Mouse (Mus musculus): ENCODE measurements around the gene Kat6b. TPM values are rescaled to one million over a fixed set of nuclear protein-coding genes. Genes with fewer than 3 reads are reported as not detected.

Kat6b gene
- total and polyA plus RNA-seq, 3 experiments = 2.3 to 10.9 (median 8.0) TPM

DNA sequence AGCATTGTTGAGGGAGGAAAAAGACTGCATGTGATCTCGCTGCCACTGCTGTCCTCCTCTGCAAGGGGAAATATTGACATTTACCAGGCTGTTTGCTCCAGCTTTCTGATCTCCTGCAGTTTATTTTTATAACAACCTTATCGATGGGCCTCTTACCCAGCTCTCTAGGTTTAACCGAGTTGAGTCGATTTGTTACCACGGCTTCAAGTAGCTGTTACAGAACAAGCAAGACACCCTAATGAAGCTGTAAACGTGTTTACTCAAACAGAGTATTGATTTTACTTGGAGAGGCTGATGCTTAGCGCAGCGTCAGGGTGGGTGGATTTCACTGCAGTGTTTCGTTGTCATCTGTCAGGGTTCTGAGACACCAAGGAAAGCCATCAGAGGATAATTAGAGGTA lies 46.5 kb upstream of the Kat6b start:
- Histone ChIP-seq H3K4me2 (ENCODE audit: insufficient read depth, low read depth, poor library complexity, severe bottlenecking) (no peak overlapping the region), H3K9me3 (replicated peaks; ENCODE audit: low read length) (no peaks in the 10 kb centered on the region), H3K4me3 (replicated peaks in 1 of 3; ENCODE audit: low read depth in 2 of 3, low read length in 2 of 3, poor library complexity in 1 of 3) (no peak overlapping the region), H3K4me1 (ENCODE audit: control insufficient read depth in 1 of 2, insufficient read depth in 2 of 2) (peaks cover 0 to 8% of the 10 kb centered on the region in 2 experiments; a peak in 2 of 4 replicates), H3K27me3 (replicated peaks) (no peaks in the 10 kb centered on the region), H3K79me2 (replicated peaks; ENCODE audit: control insufficient read depth, extremely low read depth, insufficient read depth, poor library complexity, severe bottlenecking) (no peaks in the 10 kb centered on the region), H3K36me3 (replicated peaks in 1 of 2; ENCODE audit: control insufficient read depth in 1 of 2, insufficient read depth in 1 of 2, low read length in 1 of 2) (peaks cover 0 to 4% of the 10 kb centered on the region in 2 experiments), H3K27ac (ENCODE audit: insufficient read depth, low read depth) (no peak overlapping the region), H3K9ac (ENCODE audit: insufficient read depth, low read depth) (no peak overlapping the region)
- dilution Hi-C loops (cut with MboI; ENCODE audit: extremely low pct_ligation_motif_present, extremely low pct_unique_long_range_greater_than_20kb, low sequenced_read_pairs) = no loop called here
- TF ChIP-seq CTCF (conservative IDR thresholded peaks at IDR 0.05 in 1 of 2, IDR thresholded peaks at IDR 0.05 in 1 of 2; ENCODE audit: low read depth in 2 of 2, low read length in 2 of 2) (no peak), SMC3 (IDR thresholded peaks at IDR 0.05; ENCODE audit: low read depth, low read length) (no peak)
- in situ Hi-C loops (cut with MboI; ENCODE audit: low pct_ligation_motif_present, low pct_unique_long_range_greater_than_20kb, low sequenced_read_pairs) = loop anchor here (10.0 kb wide), 1 partner anchor 50 kb away; no protein-coding TSS in a partner anchor
- no peak for DNase-seq (ENCODE audit: extremely low read depth)

DNA sequence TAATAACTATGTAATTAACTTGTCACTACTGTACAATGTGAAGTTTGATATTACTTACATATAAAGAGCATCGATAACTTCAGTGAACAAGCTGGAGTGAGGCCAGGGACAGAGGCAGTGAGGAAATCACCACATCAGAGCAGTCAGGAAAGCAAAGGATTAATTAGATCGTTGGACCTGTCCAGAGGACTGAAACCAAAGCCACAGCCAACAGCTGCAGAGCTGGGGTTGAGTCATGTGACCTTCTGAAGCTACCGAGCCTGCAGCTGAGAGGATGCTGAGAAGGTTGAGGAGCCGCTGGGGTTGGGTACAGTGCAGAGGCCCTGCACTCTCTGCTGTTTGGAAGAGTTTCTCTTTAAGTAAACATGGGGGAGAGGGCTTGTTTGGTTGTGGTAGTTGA lies 41.4 kb upstream of the Kat6b start:
- Histone ChIP-seq H3K36me3 (replicated peaks in 1 of 2; ENCODE audit: control insufficient read depth in 1 of 2, insufficient read depth in 1 of 2, low read length in 1 of 2) (peaks cover 0 to 5% of the 10 kb centered on the region in 2 experiments), H3K4me3 (replicated peaks in 1 of 3; ENCODE audit: low read depth in 2 of 3, low read length in 2 of 3, poor library complexity in 1 of 3) (no peak overlapping the region), H3K79me2 (replicated peaks; ENCODE audit: control insufficient read depth, extremely low read depth, insufficient read depth, poor library complexity, severe bottlenecking) (no peaks in the 10 kb centered on the region), H3K9ac (ENCODE audit: insufficient read depth, low read depth) (no peak overlapping the region), H3K27ac (ENCODE audit: insufficient read depth, low read depth) (no peak overlapping the region), H3K4me2 (ENCODE audit: insufficient read depth, low read depth, poor library complexity, severe bottlenecking) (no peak overlapping the region), H3K4me1 (ENCODE audit: control insufficient read depth in 1 of 2, insufficient read depth in 2 of 2) (peaks cover 0 to 20% of the 10 kb centered on the region in 2 experiments; a peak in 2 of 4 replicates), H3K9me3 (replicated peaks; ENCODE audit: low read length) (no peaks in the 10 kb centered on the region), H3K27me3 (replicated peaks) (no peaks in the 10 kb centered on the region)
- DNase-seq (ENCODE audit: extremely low read depth) = peak; percentile 34
- TF ChIP-seq PAX5 (IDR thresholded peaks at IDR 0.05; ENCODE audit: low read length) (no peak), USF1 (IDR thresholded peaks at IDR 0.05; ENCODE audit: low read depth, low read length) (peak; percentile 63), BHLHE40 (IDR thresholded peaks at IDR 0.05; ENCODE audit: low read depth, low read length) (peak; percentile 37; the same call in 1 of the 2 replicates)
- in situ Hi-C loops (cut with MboI; ENCODE audit: low pct_ligation_motif_present, low pct_unique_long_range_greater_than_20kb, low sequenced_read_pairs) (loop anchor here (10.0 kb wide), 1 partner anchor 55 kb away; no protein-coding TSS in a partner anchor), dilution Hi-C loops (cut with MboI; ENCODE audit: extremely low pct_ligation_motif_present, extremely low pct_unique_long_range_greater_than_20kb, low sequenced_read_pairs) (no loop called here)

DNA sequence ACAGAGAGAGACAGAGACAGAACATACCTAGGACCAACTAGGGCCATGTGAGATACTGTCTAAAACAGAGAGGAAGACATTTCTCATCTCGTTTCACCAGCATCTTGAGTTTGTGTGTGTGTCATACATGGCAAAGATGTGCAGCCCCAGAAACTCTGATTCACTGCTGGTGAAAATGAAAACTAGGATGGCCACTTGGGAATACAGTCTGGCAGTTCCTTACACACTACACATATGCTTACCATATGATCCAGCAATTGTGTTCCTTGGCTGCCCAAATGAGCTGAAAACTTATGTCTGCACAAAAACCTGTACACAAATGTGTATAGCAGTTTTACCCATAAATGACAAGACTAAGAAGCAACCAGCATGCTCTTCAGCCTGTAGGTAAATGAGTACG lies 40.7 kb upstream of the Kat6b start:
- H3K9ac ChIP-seq (ENCODE audit: insufficient read depth, low read depth) = no peak overlapping the region
- H3K4me2 ChIP-seq (ENCODE audit: insufficient read depth, low read depth, poor library complexity, severe bottlenecking) = no peak overlapping the region
- no peaks in the 10 kb centered on the region for H3K79me2 ChIP-seq (replicated peaks; ENCODE audit: control insufficient read depth, extremely low read depth, insufficient read depth, poor library complexity, severe bottlenecking)
- H3K27me3 ChIP-seq (replicated peaks) = no peaks in the 10 kb centered on the region
- DNase-seq (ENCODE audit: extremely low read depth) = no peak
- TF ChIP-seq MAFK (IDR thresholded peaks at IDR 0.05; ENCODE audit: insufficient replicate concordance, low read length) = no peak
- no peak for TF ChIP-seq RAD21 (IDR thresholded peaks at IDR 0.05; ENCODE audit: low read depth, low read length)
- TF ChIP-seq PAX5 (IDR thresholded peaks at IDR 0.05; ENCODE audit: low read length) = no peak
- no peak for TF ChIP-seq CTCF (conservative IDR thresholded peaks at IDR 0.05 in 1 of 2, IDR thresholded peaks at IDR 0.05 in 1 of 2; ENCODE audit: low read depth in 2 of 2, low read length in 2 of 2)
- no peak for TF ChIP-seq MAX (IDR thresholded peaks at IDR 0.05; ENCODE audit: low read length)
- no peak for TF ChIP-seq EP300 (IDR thresholded peaks at IDR 0.05; ENCODE audit: low read length)
- no peak for TF ChIP-seq ZC3H11A (IDR thresholded peaks at IDR 0.05; ENCODE audit: low read depth, low read length)
- no peak for TF ChIP-seq MEF2A (IDR thresholded peaks at IDR 0.05; ENCODE audit: borderline replicate concordance, low read depth, low read length)
- TF ChIP-seq USF2 (conservative IDR thresholded peaks at IDR 0.05; ENCODE audit: low read depth, low read length) = no peak
- no peak for TF ChIP-seq IRF4 (IDR thresholded peaks at IDR 0.05; ENCODE audit: low read depth, low read length)
- TF ChIP-seq SIN3A (IDR thresholded peaks at IDR 0.05; ENCODE audit: low read length) = no peak
- peaks cover 0 to 5% of the 10 kb centered on the region in 2 experiments for H3K36me3 ChIP-seq (replicated peaks in 1 of 2; ENCODE audit: control insufficient read depth in 1 of 2, insufficient read depth in 1 of 2, low read length in 1 of 2)
- no peak overlapping the region for H3K4me3 ChIP-seq (replicated peaks in 1 of 3; ENCODE audit: low read depth in 2 of 3, low read length in 2 of 3, poor library complexity in 1 of 3)
- H3K27ac ChIP-seq (ENCODE audit: insufficient read depth, low read depth) = no peak overlapping the region
- in situ Hi-C loops (cut with MboI; ENCODE audit: low pct_ligation_motif_present, low pct_unique_long_range_greater_than_20kb, low sequenced_read_pairs) (no loop called here), dilution Hi-C loops (cut with MboI; ENCODE audit: extremely low pct_ligation_motif_present, extremely low pct_unique_long_range_greater_than_20kb, low sequenced_read_pairs) (no loop called here)
- peaks cover 0 to 20% of the 10 kb centered on the region in 2 experiments; a peak in 2 of 4 replicates for H3K4me1 ChIP-seq (ENCODE audit: control insufficient read depth in 1 of 2, insufficient read depth in 2 of 2)
- no peaks in the 10 kb centered on the region for H3K9me3 ChIP-seq (replicated peaks; ENCODE audit: low read length)

Measured in CH12.LX (cell line).